Mouse (Mus musculus) testis, adult 2 months (tissue): Measurements from ENCODE around the gene Far2.

Source experiments
- CTCF ChIP-seq: fragments of 200-500 bp; IDR thresholded peaks from 2 replicates; pipeline ENCODE4 v1.5.1; 2012; ENCODE audit warnings: low read depth, mild to moderate bottlenecking, inconsistent platforms, low read length, moderate library complexity; ENCODE audit not compliant: control insufficient read depth, insufficient read depth, insufficient replicate concordance
- POLR2A ChIP-seq: fragments of 200-500 bp; IDR thresholded peaks from 2 replicates; pipeline ENCODE4 v1.6.1; 2012; ENCODE audit warnings: low read depth, mild to moderate bottlenecking, inconsistent platforms, low read length, moderate library complexity; ENCODE audit not compliant: control insufficient read depth

- TF ChIP-seq POLR2A (no peak), CTCF (no peak)
These were observed 171.4 kb downstream of the Far2 start for GRCm38 (mm10) chr6:148218235-148219076.
